ENCODE assay signal across 19 mouse cellular contexts in the genomic region with DNA sequence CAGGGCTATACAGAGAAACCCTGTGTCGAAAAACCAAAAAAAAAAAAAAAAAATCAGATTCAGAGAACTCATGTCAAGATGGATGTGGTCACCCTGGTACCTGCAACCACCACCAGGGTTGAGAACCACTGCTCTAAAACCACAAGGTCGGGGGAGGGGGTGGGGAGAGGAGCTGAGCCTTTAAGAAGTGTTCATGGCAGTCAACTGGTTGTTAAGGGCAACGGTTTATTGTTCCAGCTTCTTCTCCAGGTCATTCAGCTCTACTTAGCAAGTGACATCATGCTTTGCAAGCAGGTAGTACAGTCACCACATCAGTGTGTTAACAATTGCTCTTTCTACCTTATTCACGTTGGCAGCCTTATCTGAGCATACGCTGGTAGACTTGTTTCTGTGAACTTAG. TPM values are rescaled to one million over a fixed set of nuclear protein-coding genes. Genes with fewer than 3 reads are reported as not detected.
DNase-seq lines count a peak whose midpoint lies in the region; ATAC-seq and TF ChIP-seq lines count a peak whose summit lies in the region.
"Had no signal": no experiment of that assay in that cellular context is flagged by ENCODE, and none has a peak within 500 bp of the region (broad histone marks: within the 10 kb centered on the region; RNA-seq: fewer than 3 reads in every experiment).

No protein-coding gene starts in this region.

- no peaks in the 10 kb centered on the region; the same call in 1 of the 2 replicates for H3K4me1 ChIP-seq in intestine, embryonic 14.5 days (replicated peaks; ENCODE audit: control insufficient read depth, insufficient read depth, low read length)
- H3K4me1 ChIP-seq in intestine, embryonic 16.5 days (ENCODE audit: control insufficient read depth, insufficient read depth, low read length), result no peaks in the 10 kb centered on the region
- H3K4me1 ChIP-seq in heart, adult 2 months (ENCODE audit: control insufficient read depth, insufficient read depth, low read length), result peaks cover 2% of the 10 kb centered on the region; the same call in 1 of the 2 replicates
- H3K4me1 ChIP-seq: midbrain, embryonic 15.5 days had no signal

- no peak for TF ChIP-seq EP300 in heart, adult 2 months (IDR thresholded peaks at IDR 0.05; ENCODE audit: insufficient read depth, low read depth, low read length)

- peak; percentile 47; the same call in 1 of the 2 replicates for ATAC-seq in intestine, embryonic 14.5 days (replicated peaks; ENCODE audit: low FRiP score, low TSS enrichment, low read depth)
- ATAC-seq in intestine, embryonic 16.5 days, result no peak
- ATAC-seq in activated CD4-positive, CD25-positive, alpha-beta regulatory T cell, adult 4 months, result peak; percentile 75
- 0 out of 2 replicates have a peak, but pooled peaks have one; percentile 25 for ATAC-seq in monocyte, adult 5-6 weeks (replicated peaks; ENCODE audit: insufficient number of reproducible peaks, low FRiP score, low TSS enrichment, poor library complexity, severe bottlenecking)
- ATAC-seq: forebrain, postnatal 0 days; liver, embryonic 12.5 days; midbrain, embryonic 15.5 days had no signal

- DNase-seq in intestine, embryonic 14.5 days (ENCODE audit: low spot score), result no peak
- peak; percentile 82 for DNase-seq in CD4-positive, CD25-positive, alpha-beta regulatory T cell, adult 2 months (ENCODE audit: low read depth, low spot score)
- DNase-seq in heart, adult 2 months, result no peak
- DNase-seq in urinary bladder, adult 18-20 months (ENCODE audit: low spot score in 2 of 2), result no peak
- no peak for DNase-seq in left cerebral cortex, postnatal 10 days (ENCODE audit: extremely low spot score in 1 of 2, low spot score in 2 of 2)
- DNase-seq: adrenal gland, adult 8-10 months; cerebellum, adult 2 months; forebrain, postnatal 0 days; heart, adult 18-20 months; thymus, postnatal 25 days had no signal

- H3K9me3 ChIP-seq in intestine, embryonic 14.5 days (ENCODE audit: control insufficient read depth, low read length), result no peaks in the 10 kb centered on the region
- H3K9me3 ChIP-seq in intestine, embryonic 16.5 days (ENCODE audit: control insufficient read depth, low read length), result no peaks in the 10 kb centered on the region
- H3K9me3 ChIP-seq: embryonic facial prominence, embryonic 12.5 days; heart, embryonic 15.5 days; hindbrain, embryonic 10.5 days; liver, embryonic 12.5 days; midbrain, embryonic 15.5 days had no signal

- no peak overlapping the region for H3K4me3 ChIP-seq in intestine, embryonic 14.5 days (ENCODE audit: low read depth, low read length)
- H3K4me3 ChIP-seq in intestine, embryonic 16.5 days (ENCODE audit: low read length), result no peak overlapping the region
- no peak overlapping the region for H3K4me3 ChIP-seq in heart, adult 2 months
- H3K4me3 ChIP-seq: embryonic facial prominence, embryonic 12.5 days; heart, embryonic 15.5 days; hindbrain, embryonic 10.5 days; layer of hippocampus, adult 2 months; liver, embryonic 12.5 days; midbrain, embryonic 15.5 days had no signal

- no peak for TF ChIP-seq POLR2A in heart, adult 2 months (IDR thresholded peaks at IDR 0.05; ENCODE audit: insufficient read depth, low read depth, low read length)

- WGBS in intestine, embryonic 14.5 days, result 78% methylated on average over 5 of the region's 5 CpGs
- WGBS in intestine, embryonic 16.5 days, result 69% methylated on average over 5 of the region's 5 CpGs
- 61% methylated on average over 5 of the region's 5 CpGs for WGBS in heart, adult 2 months

- intact Hi-C loops in heart, adult 2 months (cut with DNase I), result no loop called here
- intact Hi-C loops in left cerebral cortex, postnatal 10 days (cut with DNase I), result no loop called here

- H3K4me2 ChIP-seq in intestine, embryonic 14.5 days (ENCODE audit: low read length), result no peak overlapping the region
- no peak overlapping the region for H3K4me2 ChIP-seq in intestine, embryonic 16.5 days (ENCODE audit: low read depth, low read length)
- H3K4me2 ChIP-seq: embryonic facial prominence, embryonic 12.5 days; heart, embryonic 15.5 days; liver, embryonic 12.5 days; midbrain, embryonic 15.5 days had no signal

- no peak overlapping the region for H3K9ac ChIP-seq in intestine, embryonic 14.5 days (ENCODE audit: low read length)
- H3K9ac ChIP-seq in intestine, embryonic 16.5 days (ENCODE audit: low read depth, low read length), result no peak overlapping the region
- no peak overlapping the region for H3K9ac ChIP-seq in heart, adult 2 months (ENCODE audit: low read depth, low read length)
- H3K9ac ChIP-seq: embryonic facial prominence, embryonic 12.5 days; forebrain, postnatal 0 days; heart, embryonic 15.5 days; liver, embryonic 12.5 days; midbrain, embryonic 15.5 days had no signal

- no peaks in the 10 kb centered on the region for H3K27me3 ChIP-seq in intestine, embryonic 14.5 days (replicated peaks; ENCODE audit: control insufficient read depth, insufficient read depth, low read length)
- no peaks in the 10 kb centered on the region for H3K27me3 ChIP-seq in intestine, embryonic 16.5 days (replicated peaks; ENCODE audit: control insufficient read depth, insufficient read depth, low read length)
- no peaks in the 10 kb centered on the region for H3K27me3 ChIP-seq in heart, adult 2 months (ENCODE audit: control insufficient read depth, insufficient read depth, low read length)
- H3K27me3 ChIP-seq: embryonic facial prominence, embryonic 12.5 days; heart, embryonic 15.5 days; liver, embryonic 12.5 days; midbrain, embryonic 15.5 days had no signal

- H3K79me2 ChIP-seq in heart, adult 2 months (replicated peaks; ENCODE audit: control insufficient read depth, insufficient read depth, low read length), result no peaks in the 10 kb centered on the region

- no peak for TF ChIP-seq CTCF in heart, adult 2 months (IDR thresholded peaks at IDR 0.05)

- no peaks in the 10 kb centered on the region for H3K36me3 ChIP-seq in intestine, embryonic 14.5 days (ENCODE audit: control insufficient read depth, insufficient read depth, low read length)
- H3K36me3 ChIP-seq in intestine, embryonic 16.5 days (ENCODE audit: control insufficient read depth, insufficient read depth, low read length), result no peaks in the 10 kb centered on the region
- no peaks in the 10 kb centered on the region for H3K36me3 ChIP-seq in heart, adult 2 months (ENCODE audit: control insufficient read depth, insufficient read depth, low read length)
- H3K36me3 ChIP-seq: embryonic facial prominence, embryonic 12.5 days; heart, embryonic 15.5 days; hindbrain, embryonic 10.5 days; liver, embryonic 12.5 days; midbrain, embryonic 15.5 days had no signal

- H3K27ac ChIP-seq in intestine, embryonic 14.5 days (ENCODE audit: low read depth), result no peak overlapping the region
- H3K27ac ChIP-seq in intestine, embryonic 16.5 days (ENCODE audit: low read length), result no peak overlapping the region
- H3K27ac ChIP-seq in heart, adult 2 months, result no peak overlapping the region
- H3K27ac ChIP-seq: embryonic facial prominence, embryonic 12.5 days; heart, embryonic 15.5 days; hindbrain, embryonic 10.5 days; layer of hippocampus, adult 2 months; liver, embryonic 12.5 days; midbrain, embryonic 15.5 days had no signal

RNA-seq across cellular contexts. Expression of gene Hopx, which starts 29.7 kb away (rescaled TPM):
- 6.7 and 8.5 TPM in 2 replicates for polyA plus RNA-seq in intestine, embryonic 14.5 days (2014; fragmentation: Nextera tagmentation; extraction: Ambion mirVana)
- 2.8 and 4.4 TPM in 2 replicates for polyA plus RNA-seq in intestine, embryonic 16.5 days (2015; fragmentation: Nextera tagmentation; extraction: Ambion mirVana)
- polyA plus RNA-seq in activated CD4-positive, CD25-positive, alpha-beta regulatory T cell, adult 4 months (2017; shearing (Covaris generic)), result 10 to 100 TPM; 17.5 to 20.6 TPM
- 29.6 to 53.4 TPM (median 30.5 TPM) in 3 replicates for total RNA-seq in monocyte, adult 5-6 weeks (2017)
- 100 to 1,000 TPM; 367 to 385 TPM for total RNA-seq in heart, adult 2 months (2021)
- polyA plus RNA-seq in heart, adult 2 months (2012; rRNA removed), result 284 and 285 TPM in 2 replicates
- total RNA-seq in left cerebral cortex, postnatal 10 days (2021), result 10 to 100 TPM; 20.5 to 23.1 TPM
- polyA plus RNA-seq: liver, embryonic 12.5 days had no signal

Comparison
In these comparisons a context has a peak if more than half of its experiments do, and no peak if none do; other contexts are left out.
1. RNA of gene Hopx, which starts 29.7 kb away (polyA plus RNA-seq): 284 to 285 TPM in heart, adult 2 months; 17.5 to 20.6 TPM in activated CD4-positive, CD25-positive, alpha-beta regulatory T cell, adult 4 months, 6.7 to 8.5 TPM in intestine, embryonic 14.5 days and 2.8 to 4.4 TPM in intestine, embryonic 16.5 days; every median in the first group is over 10 times any median in the second.